Mouse (Mus musculus): ENCODE data around the gene Rdh5. TPM values are rescaled to one million over a fixed set of nuclear protein-coding genes. Genes with fewer than 3 reads are reported as not detected.

The Rdh5 gene
- total RNA-seq (2014; fragmentation: Nextera tagmentation) (12.8 and 19.0 TPM in 2 replicates), total RNA-seq (2017) (1.1 and 3.0 TPM in 2 replicates)

DNA sequence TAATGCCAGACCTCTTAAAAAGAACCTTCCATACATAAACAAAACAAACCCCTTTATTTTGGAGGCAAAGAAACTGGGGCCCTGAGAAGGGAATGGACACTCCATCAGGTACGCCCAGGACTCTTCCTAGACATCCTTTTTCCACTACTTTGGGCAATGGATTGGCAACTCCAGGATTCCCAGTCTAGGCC is at the start of gene Rdh5:
Rdh5 (minus strand) TSS at position 67 of the 191 bp plus-strand sequence.
- no peak; the same call in 1 of the 2 replicates for ATAC-seq (replicated peaks; ENCODE audit: low FRiP score, low TSS enrichment, poor library complexity, severe bottlenecking)

GRCm38 (mm10) chr10:128970740-128971250 is 48.1 kb upstream of the Rdh5 start:
- ATAC-seq (replicated peaks; ENCODE audit: low FRiP score, low TSS enrichment, poor library complexity, severe bottlenecking) = no peak

- no peak for ATAC-seq (replicated peaks; ENCODE audit: low FRiP score, low TSS enrichment, poor library complexity, severe bottlenecking)
Measured at GRCm38 (mm10) chr10:128968341-128968749, 45.7 kb upstream of the Rdh5 start.

GRCm38 (mm10) chr10:128965871-128966270 is 43.2 kb upstream of the Rdh5 start:
- no peak for ATAC-seq (replicated peaks; ENCODE audit: low FRiP score, low TSS enrichment, poor library complexity, severe bottlenecking)

GRCm38 (mm10) chr10:128964961-128965360 is 42.3 kb upstream of the Rdh5 start:
- no peak for ATAC-seq (replicated peaks; ENCODE audit: low FRiP score, low TSS enrichment, poor library complexity, severe bottlenecking)

GRCm38 (mm10) chr10:128960590-128961584 is 38.2 kb upstream of the Rdh5 start, which contains the start of gene Mettl7b:
Gene Mettl7b (minus strand): TSS chr10:128960988.
- ATAC-seq (replicated peaks; ENCODE audit: low FRiP score, low TSS enrichment, poor library complexity, severe bottlenecking) = no peak

GRCm38 (mm10) chr10:128960142-128960541 is 37.5 kb upstream of the Rdh5 start:
- ATAC-seq (replicated peaks; ENCODE audit: low FRiP score, low TSS enrichment, poor library complexity, severe bottlenecking) = no peak

GRCm38 (mm10) chr10:128958340-128958739 is 35.7 kb upstream of the Rdh5 start:
- ATAC-seq (replicated peaks; ENCODE audit: low FRiP score, low TSS enrichment, poor library complexity, severe bottlenecking) = no peak

DNA sequence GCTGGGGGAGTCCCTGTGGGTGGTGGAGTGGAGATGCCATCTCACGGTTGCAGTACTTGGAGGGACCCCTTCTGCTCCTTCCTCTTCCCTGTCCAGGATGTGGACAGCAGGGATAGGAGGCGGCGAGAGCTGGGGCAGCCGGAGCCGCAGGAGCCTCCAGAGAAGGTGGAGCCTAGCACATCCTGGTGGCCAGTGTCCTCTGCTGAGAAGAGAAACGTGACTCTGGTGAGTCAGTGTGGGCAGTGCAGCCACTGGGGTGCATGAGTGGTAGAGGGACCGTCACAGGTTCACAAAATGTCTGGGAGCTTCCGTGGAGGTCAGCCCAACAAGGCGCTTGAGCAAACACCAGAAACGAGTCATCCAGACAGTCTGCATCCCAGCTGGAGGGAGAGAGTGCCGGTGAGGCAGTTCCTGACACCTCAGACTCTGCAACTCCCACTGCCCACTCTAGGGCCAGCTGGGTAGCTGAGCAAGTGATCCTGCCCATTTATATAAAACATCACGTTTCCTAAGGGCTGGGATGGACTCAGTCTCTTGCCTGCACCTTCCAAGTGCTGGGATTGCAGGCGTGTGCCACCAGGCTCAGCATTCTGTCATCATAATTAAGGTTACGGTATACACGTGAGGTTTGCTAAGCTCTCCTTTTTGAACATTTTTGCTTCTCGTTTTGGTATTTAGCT is 27.7 kb upstream of the Rdh5 start:
- no peak for ATAC-seq (replicated peaks; ENCODE audit: low FRiP score, low TSS enrichment, poor library complexity, severe bottlenecking)

DNA sequence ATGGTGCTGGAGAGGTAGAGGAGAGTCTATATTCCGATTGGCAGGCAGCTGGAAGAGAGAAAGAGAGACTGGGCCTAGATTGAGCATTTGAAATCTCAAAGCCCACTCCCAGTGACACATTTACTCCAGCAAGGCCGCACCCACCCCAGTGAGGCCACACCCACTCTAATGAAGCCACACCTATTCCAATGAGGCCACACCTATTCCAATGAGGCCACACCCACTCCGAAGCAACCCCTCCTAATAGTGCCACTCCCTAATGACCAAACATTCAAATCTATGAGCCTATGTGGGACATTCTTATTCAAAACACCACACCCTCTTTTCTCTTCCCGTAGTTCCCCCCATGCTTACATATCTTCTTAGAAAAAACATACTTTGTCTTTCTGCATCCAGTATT is 24.8 kb upstream of the Rdh5 start:
- ATAC-seq (replicated peaks; ENCODE audit: low FRiP score, low TSS enrichment, poor library complexity, severe bottlenecking) = no peak

DNA sequence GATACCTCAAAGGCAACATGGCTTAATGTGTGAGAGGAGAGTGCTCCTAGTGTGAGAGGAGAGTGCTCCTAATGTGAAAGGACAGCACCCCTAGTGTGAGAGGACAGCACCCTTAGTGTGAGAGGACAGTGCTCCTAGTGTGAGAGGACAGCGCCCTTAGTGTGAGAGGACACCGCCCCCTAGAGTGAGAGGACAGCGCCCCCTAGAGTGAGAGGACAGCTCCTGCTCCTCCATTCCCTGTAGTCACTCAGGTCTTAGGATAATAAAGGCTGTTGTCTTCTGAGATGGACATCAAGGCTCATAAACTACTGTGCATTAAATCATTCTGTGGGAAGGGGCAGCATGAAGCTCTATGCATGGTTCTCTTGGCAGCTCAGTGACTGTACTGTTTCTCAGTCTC is 23.0 kb upstream of the Rdh5 start:
- ATAC-seq (replicated peaks; ENCODE audit: low FRiP score, low TSS enrichment, poor library complexity, severe bottlenecking) = peak; percentile 70

- no peak for ATAC-seq (replicated peaks; ENCODE audit: low FRiP score, low TSS enrichment, poor library complexity, severe bottlenecking)
Measured at GRCm38 (mm10) chr10:128940475-128941061, 17.9 kb upstream of the Rdh5 start.

GRCm38 (mm10) chr10:128938974-128939373 is 16.3 kb upstream of the Rdh5 start:
- no peak for ATAC-seq (replicated peaks; ENCODE audit: low FRiP score, low TSS enrichment, poor library complexity, severe bottlenecking)

DNA sequence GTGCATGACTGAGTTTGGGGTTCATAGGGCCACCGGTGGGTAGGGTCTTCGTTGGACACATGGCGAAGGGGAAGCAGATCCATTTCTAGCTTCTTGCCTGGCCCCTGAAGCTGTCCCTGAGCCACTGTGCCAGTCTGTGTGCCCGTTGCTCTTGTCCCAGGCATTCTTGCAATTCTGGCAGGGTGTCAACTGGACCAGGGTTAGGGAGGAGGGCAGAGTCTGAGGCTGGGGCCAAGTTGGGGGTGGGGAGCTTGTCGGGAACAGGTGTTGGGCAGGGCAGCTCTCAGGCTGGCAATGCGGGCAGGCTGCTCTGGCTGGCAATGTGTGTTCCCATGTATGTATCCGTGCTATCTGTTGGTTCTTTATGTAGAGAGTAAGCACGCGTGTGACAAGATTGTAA is 15.8 kb upstream of the Rdh5 start:
- ATAC-seq (replicated peaks; ENCODE audit: low FRiP score, low TSS enrichment, poor library complexity, severe bottlenecking) = no peak

DNA sequence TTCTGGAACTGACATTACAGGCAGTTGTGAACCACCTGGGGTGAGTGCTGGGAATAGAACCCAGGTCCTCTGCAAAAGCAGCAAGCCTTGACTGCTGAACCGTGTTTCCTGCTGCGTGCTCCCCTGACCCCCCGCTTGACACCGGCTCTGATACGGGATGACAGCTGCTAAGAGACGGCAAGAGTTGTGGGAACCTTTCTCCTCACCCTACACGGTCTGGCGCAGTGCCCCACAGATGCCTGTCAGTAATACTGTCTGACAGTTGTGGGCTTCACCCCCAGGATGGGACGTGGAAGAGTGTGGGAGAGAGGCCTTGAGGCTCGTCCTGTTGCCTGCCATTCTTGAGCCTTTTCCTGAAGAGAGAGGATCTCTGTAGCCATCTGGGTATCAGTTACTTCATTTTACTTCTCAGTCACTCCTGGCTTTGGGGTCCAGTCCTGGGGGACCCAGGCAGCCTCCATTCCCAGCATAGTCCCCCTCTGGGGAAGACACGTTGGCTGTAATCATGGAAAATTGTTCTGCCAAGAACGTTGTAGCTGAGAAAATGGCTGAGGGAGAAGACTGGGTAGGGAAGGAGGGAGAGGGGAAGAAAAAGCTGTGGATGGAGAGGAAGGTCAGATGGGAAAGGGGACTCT is 15.2 kb upstream of the Rdh5 start:
- ATAC-seq (replicated peaks; ENCODE audit: low FRiP score, low TSS enrichment, poor library complexity, severe bottlenecking) = no peak

GRCm38 (mm10) chr10:128935826-128936440 is 13.2 kb upstream of the Rdh5 start:
- ATAC-seq (replicated peaks; ENCODE audit: low FRiP score, low TSS enrichment, poor library complexity, severe bottlenecking) = no peak

DNA sequence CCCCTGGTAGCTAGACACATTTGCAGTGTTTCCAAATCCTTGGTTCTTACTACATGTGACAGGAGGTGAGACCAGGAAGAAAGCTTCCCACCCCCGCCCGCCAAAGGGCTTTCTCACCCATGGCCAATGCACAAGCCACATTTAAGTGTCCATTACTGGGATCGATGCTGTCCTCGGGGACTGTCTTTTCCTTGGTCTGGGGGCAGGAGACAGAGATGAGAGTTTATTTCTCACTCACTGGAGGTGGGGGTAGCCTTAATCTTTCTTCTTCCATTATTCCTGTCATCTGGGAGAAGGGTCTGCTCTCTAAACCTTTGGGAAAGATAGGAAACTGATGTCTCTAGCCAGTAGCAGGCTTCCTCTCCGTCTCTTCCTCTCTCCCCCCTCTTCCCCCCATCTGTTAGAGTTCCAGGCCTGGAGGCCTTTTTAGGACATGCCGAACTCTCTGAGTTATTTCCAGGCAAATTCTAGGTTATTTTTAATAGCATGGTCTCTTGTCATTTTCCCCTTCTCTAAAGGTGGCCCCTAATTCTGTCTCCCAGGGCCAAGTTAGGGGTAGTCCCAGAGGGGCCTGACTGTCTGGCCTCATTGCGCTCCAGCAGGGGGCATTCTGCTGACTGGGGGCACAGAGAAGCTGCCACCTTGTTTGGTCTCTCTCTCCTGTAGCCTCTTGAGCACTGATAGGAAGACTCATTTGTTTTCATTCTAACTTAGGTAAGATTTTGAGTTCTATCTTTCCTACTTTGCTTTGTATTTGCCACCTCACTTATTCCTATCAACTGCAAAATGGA is 12.5 kb upstream of the Rdh5 start:
- ATAC-seq (replicated peaks; ENCODE audit: low FRiP score, low TSS enrichment, poor library complexity, severe bottlenecking) = no peak

DNA sequence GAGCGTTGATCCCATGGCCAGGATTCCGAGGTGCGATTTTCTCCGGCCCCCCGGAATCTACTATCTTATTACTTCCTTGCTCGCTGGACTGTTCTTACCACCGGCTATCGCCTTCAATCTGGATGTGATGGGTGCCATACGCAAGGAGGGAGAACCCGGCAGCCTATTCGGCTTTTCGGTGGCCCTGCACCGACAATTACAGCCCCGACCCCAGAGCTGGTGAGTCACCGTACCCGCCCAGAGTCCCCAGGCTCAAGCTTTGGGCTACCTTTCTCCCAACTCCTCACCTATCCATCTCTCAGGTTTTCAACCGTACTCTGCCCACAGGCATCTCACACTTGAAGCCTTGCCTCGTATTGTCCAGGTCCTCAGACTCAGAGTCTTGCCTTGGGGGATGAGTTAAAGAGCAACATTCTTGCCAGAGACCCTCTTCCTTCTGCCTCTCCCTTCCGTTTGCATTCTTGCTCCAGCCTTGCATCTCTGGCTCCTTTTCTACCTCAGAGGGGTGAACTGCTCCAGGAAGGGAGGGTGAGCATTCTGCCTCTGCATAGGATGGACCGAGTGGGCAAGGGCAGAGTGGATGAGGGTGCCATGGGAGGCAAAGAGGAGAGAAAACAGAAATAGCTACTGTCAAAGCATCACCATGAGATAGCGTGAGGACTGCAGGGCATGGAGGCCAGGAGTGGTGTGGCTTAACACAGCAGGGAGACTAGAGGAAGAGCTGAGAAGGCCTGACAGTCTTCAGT is 11.5 kb upstream of the Rdh5 start:
- 0 out of 2 replicates have a peak, but pooled peaks have one; percentile 8 for ATAC-seq (replicated peaks; ENCODE audit: low FRiP score, low TSS enrichment, poor library complexity, severe bottlenecking)
